Mouse (Mus musculus) thymus, postnatal 10 days (tissue): Measurements from ENCODE around the gene Ccdc175.

Experiments used
- DNase-seq, 2 experiments: peaks; one replicate each; pipeline ENCODE4 v3.0.0; 2021; ENCODE audit warnings: low spot score in 2 of 2

Ccdc175 gene

DNA sequence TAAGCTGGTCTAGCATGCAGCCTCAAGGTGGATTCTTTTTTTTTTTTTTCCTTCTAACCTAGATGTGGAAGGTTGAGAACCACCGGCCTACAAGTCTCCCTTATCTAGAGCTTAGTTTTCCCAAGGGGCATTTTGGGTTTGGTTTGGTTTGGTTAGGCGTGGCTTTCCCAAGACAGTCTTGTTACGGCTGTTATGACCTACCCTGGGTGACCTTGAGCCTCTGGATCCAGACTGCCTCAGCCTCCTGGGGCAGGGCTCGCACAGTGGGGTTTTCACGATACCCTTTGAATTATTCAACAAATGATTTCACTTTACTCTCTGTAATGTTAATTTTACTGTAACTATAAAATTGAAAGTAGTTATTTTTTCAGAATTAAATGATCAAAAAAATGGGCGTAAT is 82.1 kb downstream of the Ccdc175 start:
- no peak for DNase-seq

- DNase-seq = no peak
Observed at GRCm38 (mm10) chr12:72096966-72097365, 87.9 kb downstream of the Ccdc175 start.

- no peak for DNase-seq
Observed at GRCm38 (mm10) chr12:72089802-72090201, 95.0 kb downstream of the Ccdc175 start.

GRCm38 (mm10) chr12:72086166-72086825 is 98.5 kb downstream of the Ccdc175 start:
- no peak for DNase-seq

- peak; percentile 99 for DNase-seq
Observed at GRCm38 (mm10) chr12:72085329-72086165, 99.3 kb downstream of the Ccdc175 start, which contains the start of the genes L3hypdh and Jkamp. Gene L3hypdh (minus strand): TSS chr12:72085439. Gene Jkamp (plus strand): TSS chr12:72085589.

DNA sequence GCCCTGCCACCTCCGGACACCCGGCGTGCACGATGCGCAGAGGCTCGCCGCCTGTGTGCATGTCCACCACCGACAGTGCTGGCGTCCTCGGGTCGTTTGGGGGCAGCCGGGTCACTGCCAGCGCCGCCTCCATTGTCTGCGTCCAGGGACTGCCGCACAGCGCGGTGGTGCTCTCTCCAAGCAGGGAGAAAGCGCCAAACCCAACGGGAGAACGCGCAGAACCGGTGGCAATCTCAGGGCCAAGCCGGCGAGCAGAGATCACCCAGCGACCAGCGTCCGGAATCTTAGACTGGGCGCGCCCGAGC is 99.9 kb downstream of the Ccdc175 start:
- DNase-seq = no peak

- DNase-seq = no peak
Observed at GRCm38 (mm10) chr12:72084261-72085023, 100.4 kb downstream of the Ccdc175 start.

DNA sequence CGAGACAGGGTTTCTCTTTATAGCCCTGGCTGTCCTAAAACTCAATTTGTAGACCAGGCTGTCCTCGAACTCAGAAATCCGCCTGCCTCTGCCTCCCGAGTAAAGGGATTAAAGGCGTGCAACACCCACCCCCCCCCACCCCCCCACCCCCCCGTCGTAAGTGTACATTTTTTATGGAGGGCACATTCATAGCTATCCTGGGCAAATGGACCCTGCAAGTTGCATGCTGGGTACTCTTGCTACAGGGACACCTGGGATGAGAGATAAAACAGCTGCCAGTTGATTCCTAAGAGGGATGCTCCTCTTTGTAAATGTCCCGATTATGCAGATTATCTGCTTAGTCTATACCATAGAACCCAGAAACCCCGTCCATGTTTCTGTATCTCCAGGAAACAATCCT is 101.6 kb downstream of the Ccdc175 start:
- DNase-seq = no peak

DNA sequence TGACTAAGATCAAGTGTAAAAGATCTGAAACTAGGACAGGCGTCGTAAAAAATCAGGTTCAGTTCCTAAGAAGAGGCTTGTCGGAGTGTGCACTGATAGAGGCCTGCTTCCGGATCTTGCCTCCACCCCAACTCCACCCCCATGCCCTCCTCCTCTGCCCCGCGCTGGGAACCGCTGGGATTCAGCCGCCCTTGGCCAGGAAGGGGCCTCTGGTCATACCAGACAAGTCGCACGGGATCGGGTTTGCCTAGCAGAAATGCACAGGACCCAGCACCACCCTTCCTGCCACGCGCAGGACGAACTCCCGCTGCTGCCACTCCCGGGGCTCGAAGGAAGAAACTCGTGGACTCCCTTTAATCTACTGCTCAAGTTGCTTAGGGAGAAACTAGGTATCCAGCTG is 102.5 kb downstream of the Ccdc175 start:
- no peak for DNase-seq

GRCm38 (mm10) chr12:72081961-72082360 is 102.9 kb downstream of the Ccdc175 start:
- no peak for DNase-seq

GRCm38 (mm10) chr12:72078248-72078647 is 106.6 kb downstream of the Ccdc175 start:
- DNase-seq = no peak

DNA sequence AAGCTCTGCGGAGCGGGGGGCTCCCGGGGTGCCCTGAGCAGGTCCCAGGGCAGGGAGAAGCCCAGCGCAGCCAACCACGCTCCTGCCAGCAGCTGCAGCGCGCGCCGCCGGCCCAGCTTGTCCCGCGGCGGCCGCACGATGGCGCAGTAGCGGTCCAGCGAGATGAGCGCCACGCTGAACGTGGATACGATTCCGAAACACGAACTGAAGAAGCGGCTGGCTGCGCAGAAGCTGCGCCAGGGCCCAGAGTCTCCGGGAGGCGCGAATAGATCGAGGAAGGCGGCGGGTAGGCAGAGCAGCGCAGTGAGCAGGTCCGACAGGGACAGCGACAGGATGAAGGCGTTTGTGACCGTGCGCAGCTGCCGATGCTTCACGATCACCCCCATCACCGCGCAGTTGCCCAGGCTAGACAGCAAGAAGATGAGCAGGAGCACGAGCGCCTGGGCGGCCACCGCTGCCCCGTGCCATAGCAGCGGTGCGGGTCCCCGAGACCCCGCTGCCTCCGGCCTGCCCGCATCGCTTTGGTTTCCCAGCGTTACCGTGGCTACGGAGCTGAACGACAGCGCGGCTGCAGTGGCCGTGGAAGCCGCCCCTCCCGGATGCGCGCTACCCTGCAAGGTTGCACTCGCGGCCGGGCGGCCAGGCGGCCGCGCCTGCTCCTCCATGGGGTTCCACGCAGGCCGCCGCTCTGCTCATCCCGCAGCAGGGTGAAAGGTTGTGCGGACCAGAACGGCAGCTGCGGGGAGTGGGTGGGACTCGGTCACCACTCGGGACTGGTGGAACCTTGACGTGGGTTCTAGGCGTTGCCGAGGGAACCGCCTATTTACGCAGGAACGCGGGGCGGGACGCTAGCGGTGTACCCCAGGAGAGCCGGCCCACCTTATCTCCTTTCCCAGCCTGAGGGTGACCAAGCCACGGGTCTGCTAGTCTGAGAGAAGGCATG is 114.2 kb downstream of the Ccdc175 start, which contains the start of gene Gpr135:
Gene Gpr135, minus strand, starts transcription at position 799 of the 943 bp plus-strand sequence.
- DNase-seq = peak; percentile 27 to 54

GRCm38 (mm10) chr12:72069626-72070326 is 115.1 kb downstream of the Ccdc175 start:
- DNase-seq = no peak

DNA sequence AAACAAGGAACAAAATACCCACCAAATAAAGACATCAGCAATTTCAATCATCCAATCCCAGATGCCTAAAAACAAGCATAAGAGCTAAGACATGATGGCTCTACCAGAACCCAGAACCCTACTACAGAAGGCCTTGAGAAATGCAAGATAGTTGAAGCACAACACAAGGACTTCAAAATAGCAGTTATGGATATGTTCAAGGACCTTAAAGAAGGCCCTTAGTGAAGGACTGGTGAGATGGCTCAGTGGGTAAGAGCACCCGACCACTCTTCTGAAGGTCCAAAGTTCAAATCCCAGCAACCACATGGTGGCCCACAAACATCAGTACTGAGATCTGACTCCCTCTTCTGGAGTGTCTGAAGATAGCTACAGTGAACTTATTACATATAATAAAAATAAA is 127.0 kb downstream of the Ccdc175 start:
- DNase-seq = no peak

GRCm38 (mm10) chr12:72053851-72054250 is 131.0 kb downstream of the Ccdc175 start:
- DNase-seq = no peak

GRCm38 (mm10) chr12:72053303-72053702 is 131.5 kb downstream of the Ccdc175 start:
- no peak for DNase-seq

DNA sequence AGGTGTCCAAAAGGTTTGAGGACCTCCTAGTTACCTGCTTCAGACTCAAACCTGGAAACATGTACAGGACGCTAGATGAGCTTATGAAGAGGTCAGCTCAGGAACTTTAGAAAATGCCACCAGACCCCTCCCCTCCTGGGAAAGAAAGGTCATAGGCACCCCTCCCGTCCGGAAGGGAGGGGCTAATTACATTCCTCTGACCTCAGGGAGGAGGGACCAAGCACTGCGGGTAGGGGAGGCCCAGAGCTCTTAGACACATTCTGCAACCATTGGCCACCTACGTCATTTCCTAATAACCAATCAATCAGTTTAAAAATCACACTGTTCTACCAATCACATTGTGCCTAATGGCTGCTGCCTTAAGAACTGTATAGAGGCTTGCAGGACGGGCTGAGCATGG is 132.3 kb downstream of the Ccdc175 start:
- no peak for DNase-seq
